In the genomic region with DNA sequence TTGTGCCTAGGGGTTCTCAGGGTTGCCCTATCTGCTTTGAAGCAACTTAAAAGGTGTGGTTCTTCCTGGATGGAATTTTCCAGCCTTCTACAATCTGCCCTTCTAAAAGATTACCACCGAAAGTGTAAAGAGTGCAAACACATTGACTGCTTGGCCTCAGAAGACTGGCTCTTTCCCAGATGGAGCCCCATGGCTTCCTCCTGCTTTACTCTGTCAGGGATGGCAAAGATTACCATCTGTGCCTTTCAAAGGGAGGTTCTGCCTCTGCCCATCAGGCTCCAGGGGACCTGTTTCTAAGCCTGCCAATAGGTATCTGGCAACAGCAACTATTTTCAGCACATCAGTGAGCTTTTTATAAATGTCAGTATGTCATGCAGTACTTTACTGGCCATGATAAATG, we compare ENCODE assay signal across 12 mouse cellular contexts. TPM values are rescaled to one million over a fixed set of nuclear protein-coding genes. Genes with fewer than 3 reads are reported as not detected.
"Had no signal": no experiment of that assay in that cellular context is flagged by ENCODE, and none has a peak within 500 bp of the region (broad histone marks: within the 10 kb centered on the region; RNA-seq: fewer than 3 reads in every experiment).

No protein-coding gene starts in this region.

- DNase-seq: kidney, adult 8-10 months; kidney, postnatal 36 days; lung, embryonic 14.5 days; lung, postnatal 10 days; retina, postnatal 1 day; right cerebral cortex, postnatal 4 days; spleen, adult 18-20 months; thymus, adult 2 months; thymus, postnatal 25 days had no signal

RNA-seq across cellular contexts. Expression of a gene that starts 1.5 kb away (rescaled TPM):
- total RNA-seq: liver, adult 2 months; monocyte, adult 5-6 weeks; neutrophil, adult 5-6 weeks had no signal
